Mouse (Mus musculus): ENCODE data around the gene Ckmt2. TPM values are rescaled to one million over a fixed set of nuclear protein-coding genes. Genes with fewer than 3 reads are reported as not detected.

Gene Ckmt2
- polyA plus RNA-seq, 1 experiment from 2014 or later: not detected

Other genes with a start within 250 kb of the Ckmt2 start
- 0.12 and 0.42 TPM in 2 replicates for gene Acot12, start 135.4 kb downstream of the Ckmt2 start, polyA plus RNA-seq (2014; fragmentation: Nextera tagmentation; extraction: Ambion mirVana)
- 16.8 and 17.6 TPM in 2 replicates for gene Zcchc9, start 69.2 kb downstream of the Ckmt2 start, polyA plus RNA-seq (2014; fragmentation: Nextera tagmentation; extraction: Ambion mirVana)

Measured in neural tube, embryonic 14.5 days (tissue).